Mouse (Mus musculus): ENCODE measurements around the gene Gpx7. TPM values are rescaled to one million over a fixed set of nuclear protein-coding genes. Genes with fewer than 3 reads are reported as not detected.

The Gpx7 gene
- total RNA-seq, 2 experiments from 2014 or later, result 27.5 to 30.6 TPM

Other genes with a start within 250 kb of the Gpx7 start
- gene Echdc2, start 241.5 kb downstream of the Gpx7 start, total RNA-seq (2021), result 10 to 100 TPM; 22.1 to 27.9 TPM
- not detected for gene Zyg11a, start 188.9 kb downstream of the Gpx7 start, total RNA-seq (2021)
- gene Zyg11b, start 105.9 kb downstream of the Gpx7 start, total RNA-seq (2021), result 10 to 100 TPM; 30.9 to 31.4 TPM
- gene Coa7, start 78.8 kb downstream of the Gpx7 start, total RNA-seq (2021), result 10 to 100 TPM; 41.1 to 46.8 TPM
- gene Shisal2a, start 23.6 kb downstream of the Gpx7 start, total RNA-seq (2021), result under 1 TPM; 0.50 TPM
- 10 to 100 TPM; 47.7 to 49.3 TPM for gene Tut4, start 52.5 kb upstream of the Gpx7 start, total RNA-seq (2021)
- 10 to 100 TPM; 33.9 to 35.0 TPM for gene Prpf38a, start 172.4 kb upstream of the Gpx7 start, total RNA-seq (2021)
- gene Orc1, start 172.5 kb upstream of the Gpx7 start, total RNA-seq (2021), result 1 to 10 TPM; 3.4 to 4.3 TPM
- gene Cc2d1b, start 213.0 kb upstream of the Gpx7 start, total RNA-seq (2021), result 10 to 100 TPM; 24.5 to 24.6 TPM

Measured in heart, postnatal 4 days (tissue).